Mouse (Mus musculus) layer of hippocampus, adult 2 months (tissue): ENCODE results near the gene Sun1. TPM values are rescaled to one million over a fixed set of nuclear protein-coding genes. Genes with fewer than 3 reads are reported as not detected.

Experiments used
- DNase-seq, 2 experiments: peaks; one replicate each; pipeline ENCODE4 v3.0.0; 2022; ENCODE audit warnings: low spot score in 2 of 2
- H3K27ac ChIP-seq: fragments of 200-600 bp; 2 replicates; pipeline ENCODE4 v1.8.1; 2022
- H3K4me3 ChIP-seq: fragments of 200-600 bp; 2 replicates; pipeline ENCODE4 v1.8.1; 2022; ENCODE audit warnings: mild to moderate bottlenecking
- CTCF ChIP-seq: fragments of 200-600 bp; conservative IDR thresholded peaks from 2 replicates; pipeline ENCODE4 v1.8.1; 2022; ENCODE audit warnings: antibody characterized with exemption, mild to moderate bottlenecking, moderate library complexity
- total RNA-seq, 2 experiments: library from RNA; stranded (reverse); gene quantifications; 2 replicates each; pipeline ENCODE4 v1.2.3; 2021

Gene Sun1
- total RNA-seq, 2 experiments from 2014 or later = 78.8 to 91.0 TPM

DNA sequence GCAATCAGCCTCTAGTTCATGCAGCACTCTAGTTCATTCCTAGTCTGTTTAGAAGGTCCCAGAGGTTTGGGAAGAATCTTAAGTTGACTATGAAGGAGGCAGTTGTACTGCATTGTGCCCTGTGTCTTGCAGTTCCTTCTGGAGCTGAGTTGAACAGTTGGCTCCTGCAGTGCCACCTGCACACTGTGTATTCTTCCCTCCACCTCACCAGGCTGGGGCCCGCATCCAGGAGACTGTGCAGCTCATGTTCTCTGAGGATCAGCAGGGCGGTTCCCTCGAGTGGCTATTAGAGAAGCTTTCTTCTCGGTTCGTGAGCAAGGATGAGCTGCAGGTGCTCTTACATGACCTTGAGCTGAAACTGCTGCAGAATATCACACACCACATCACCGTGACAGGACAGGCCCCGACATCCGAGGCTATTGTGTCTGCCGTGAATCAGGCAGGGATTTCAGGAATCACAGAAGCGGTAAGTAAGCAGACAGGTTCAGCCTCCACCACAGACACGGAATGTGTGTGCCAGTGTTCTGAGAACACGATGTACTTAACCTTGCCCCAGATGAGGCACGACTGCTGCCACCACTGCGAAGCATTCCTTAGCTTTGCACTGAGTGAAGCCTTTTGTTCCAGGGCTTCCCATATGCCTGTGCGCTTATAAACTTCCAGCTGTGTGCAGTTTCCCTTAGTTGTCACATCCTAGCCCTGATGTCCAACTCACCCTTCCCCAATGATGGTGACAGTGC lies 40.8 kb downstream of the Sun1 start:
- DNase-seq = peak in 1 of 2 experiments; percentile 26
- Histone ChIP-seq H3K27ac (peak overlapping the region; percentile 28; the same call in 1 of the 2 replicates), H3K4me3 (no peak overlapping the region)
- TF ChIP-seq CTCF = no peak

DNA sequence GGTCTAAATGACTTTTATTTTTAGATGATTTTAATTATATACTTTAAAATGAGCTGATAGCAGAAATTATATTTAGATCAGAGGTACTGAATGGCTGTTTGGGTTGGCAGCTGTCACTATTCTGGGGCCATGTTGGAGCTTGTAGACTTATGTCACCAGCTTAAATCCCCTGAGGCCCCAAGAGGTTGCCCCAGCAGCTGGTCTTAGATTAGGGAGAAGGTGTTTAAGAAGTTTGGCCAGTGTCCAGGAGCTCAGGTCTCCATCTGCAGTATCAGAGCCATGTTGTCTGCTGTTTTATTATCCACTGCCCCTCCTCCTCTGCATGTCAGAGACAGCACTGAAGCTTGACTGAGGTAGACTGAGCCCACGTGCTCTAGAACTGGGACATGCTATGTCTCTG lies 42.9 kb downstream of the Sun1 start:
- Histone ChIP-seq H3K4me3 (no peak overlapping the region), H3K27ac (no peak overlapping the region)
- no peak for TF ChIP-seq CTCF
- no peak for DNase-seq

DNA sequence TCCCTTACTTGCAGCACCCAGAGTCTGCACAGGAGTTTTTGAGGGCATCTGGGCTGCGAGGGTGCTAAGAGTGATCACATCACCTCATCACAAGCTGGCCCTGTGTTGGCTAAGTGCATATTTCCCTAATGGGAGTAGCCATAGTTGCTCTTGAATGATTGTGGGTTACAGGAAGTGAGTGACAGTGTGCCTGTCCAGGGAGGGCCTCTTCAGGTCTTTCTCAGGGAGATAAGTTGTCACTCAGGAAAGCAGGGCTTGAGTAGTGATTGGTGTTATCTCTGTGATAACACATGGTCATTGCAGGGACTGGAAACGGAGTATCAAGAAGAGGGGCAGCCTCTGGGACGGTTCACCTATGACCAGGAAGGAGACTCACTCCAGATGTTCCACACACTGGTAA lies 47.3 kb downstream of the Sun1 start:
- no peak for DNase-seq
- no peak overlapping the region for H3K27ac ChIP-seq
- TF ChIP-seq CTCF = no peak
- no peak overlapping the region for H3K4me3 ChIP-seq

DNA sequence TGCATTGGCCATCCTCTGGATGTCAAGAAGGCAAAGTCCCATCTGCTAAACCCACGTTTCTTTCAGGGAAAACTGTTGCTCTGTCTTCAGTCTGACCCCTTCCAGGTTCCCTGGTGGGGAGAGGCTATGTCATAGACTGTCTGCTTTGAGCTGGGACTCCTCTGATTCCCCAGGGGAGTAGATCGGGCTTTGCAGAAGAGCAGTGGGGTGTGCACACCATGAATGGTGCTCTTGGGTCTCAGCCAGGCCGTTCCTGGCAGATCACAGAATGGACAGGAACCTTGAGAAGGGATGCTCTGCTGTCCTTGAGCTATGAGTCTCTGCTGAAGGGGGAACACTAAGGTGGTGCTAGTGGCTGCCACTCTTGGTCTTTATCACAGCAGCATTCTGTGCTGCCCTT lies 48.4 kb downstream of the Sun1 start:
- no peak overlapping the region for H3K27ac ChIP-seq
- no peak for DNase-seq
- TF ChIP-seq CTCF = no peak
- H3K4me3 ChIP-seq = no peak overlapping the region

DNA sequence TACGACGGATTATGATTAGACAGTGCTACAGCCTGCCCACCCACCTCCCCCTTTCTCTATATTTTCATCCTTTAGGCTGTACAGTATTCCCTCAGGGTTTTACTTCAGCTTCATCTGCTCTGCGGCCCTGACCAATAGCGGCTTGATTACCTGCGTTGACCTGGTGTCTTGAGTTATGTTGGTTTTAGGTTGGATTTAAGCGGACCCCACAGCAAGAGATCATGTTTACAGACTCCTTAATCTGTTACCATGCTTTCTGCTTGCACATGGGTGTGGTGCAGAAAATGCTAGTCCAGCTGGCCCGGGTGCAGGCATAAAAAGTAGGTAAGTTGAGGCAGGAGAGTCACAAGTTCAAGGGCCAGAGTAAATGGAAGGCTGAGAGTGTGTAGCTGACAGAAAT lies 50.8 kb downstream of the Sun1 start:
- DNase-seq = no peak
- no peak for TF ChIP-seq CTCF
- Histone ChIP-seq H3K27ac (peak overlapping the region; percentile 99; the same call in 1 of the 2 replicates), H3K4me3 (no peak overlapping the region)

DNA sequence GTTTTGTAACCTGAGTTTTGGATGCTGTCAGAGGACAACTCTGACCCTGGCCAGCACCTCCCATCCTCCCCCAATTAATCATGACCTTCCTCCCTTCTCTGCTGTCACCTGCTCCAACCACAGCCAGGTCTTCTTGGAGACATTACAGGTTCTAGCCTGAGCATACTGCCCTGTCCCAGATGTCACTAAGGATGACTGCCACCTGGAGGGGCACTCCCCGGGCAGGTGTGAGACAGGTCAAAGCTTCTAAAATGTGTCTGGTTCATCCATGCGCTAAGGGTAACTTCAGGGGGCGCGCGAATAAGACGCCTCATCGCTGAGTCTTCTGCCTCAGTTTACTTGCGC lies 51.3 kb downstream of the Sun1 start:
- Histone ChIP-seq H3K4me3 (peak overlapping the region; percentile 68), H3K27ac (peak overlapping the region; percentile 99)
- peak; percentile 28 for TF ChIP-seq CTCF
- no peak for DNase-seq

DNA sequence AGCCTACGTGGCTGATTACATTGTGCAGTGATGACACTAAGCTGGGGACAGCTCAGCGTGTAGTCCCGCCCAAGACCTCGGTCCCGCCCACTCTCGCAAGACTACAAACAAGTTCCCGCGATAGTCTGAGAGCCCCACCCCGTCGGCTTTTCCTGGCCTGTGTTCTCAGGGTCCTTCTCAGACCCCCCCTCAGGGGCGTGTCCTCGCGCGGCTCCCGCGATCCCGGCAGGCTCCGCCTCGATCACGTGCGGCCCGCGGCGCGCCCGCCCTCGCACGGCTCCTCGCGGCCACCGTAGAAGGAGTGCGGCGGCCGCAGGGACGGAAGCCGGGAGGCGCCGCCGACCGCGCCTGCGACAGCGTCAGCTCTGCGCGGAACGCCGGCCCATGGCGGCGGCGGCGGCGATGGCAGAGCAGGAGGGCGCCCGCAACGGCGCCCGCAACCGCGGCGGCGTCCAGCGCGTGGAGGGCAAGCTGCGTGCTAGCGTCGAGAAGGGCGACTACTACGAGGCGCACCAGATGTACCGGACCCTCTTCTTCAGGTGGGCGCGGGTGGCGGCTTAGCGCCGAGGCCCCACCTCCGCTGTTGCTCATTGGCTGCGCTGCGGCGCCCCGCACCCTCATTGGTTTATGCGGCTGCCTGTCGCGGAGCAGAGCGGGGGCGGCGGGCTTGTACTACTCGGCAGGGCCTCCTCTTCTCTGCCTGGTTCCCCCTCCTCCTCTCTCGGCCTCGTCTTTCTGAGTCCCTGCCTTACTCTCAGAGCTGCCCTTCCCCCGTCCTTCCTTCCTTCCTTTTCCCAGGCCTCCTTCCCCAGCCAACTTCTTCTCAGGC lies 51.9 kb downstream of the Sun1 start, which contains the start of gene Get4:
Gene Get4, plus strand, starts transcription at position 244 of the 829 bp plus-strand sequence.
- H3K4me3 ChIP-seq = peak within 1 kb of the TSS; percentile 68
- DNase-seq = peak; percentile 98
- TF ChIP-seq CTCF = no peak
- H3K27ac ChIP-seq = peak within 1 kb of the TSS; percentile 99

DNA sequence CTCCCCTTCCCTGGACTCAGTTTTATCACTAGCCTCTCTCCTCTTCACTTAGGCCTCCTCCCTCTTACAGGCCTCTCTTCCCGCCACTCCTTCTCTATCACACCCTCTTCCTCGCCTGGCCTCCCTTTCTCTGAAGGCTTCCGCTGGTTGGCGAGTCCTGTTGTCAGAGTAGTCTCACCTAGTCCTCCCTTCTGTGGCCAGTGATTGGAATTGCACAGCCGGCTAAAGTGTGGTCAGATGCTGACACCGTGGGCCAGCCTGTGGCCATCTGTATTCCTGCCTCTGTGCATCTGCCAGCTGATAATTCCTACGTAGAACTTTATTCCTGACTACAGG lies 52.4 kb downstream of the Sun1 start:
- no peak for TF ChIP-seq CTCF
- H3K4me3 ChIP-seq = peak overlapping the region; percentile 68
- H3K27ac ChIP-seq = peak overlapping the region; percentile 99
- no peak for DNase-seq

DNA sequence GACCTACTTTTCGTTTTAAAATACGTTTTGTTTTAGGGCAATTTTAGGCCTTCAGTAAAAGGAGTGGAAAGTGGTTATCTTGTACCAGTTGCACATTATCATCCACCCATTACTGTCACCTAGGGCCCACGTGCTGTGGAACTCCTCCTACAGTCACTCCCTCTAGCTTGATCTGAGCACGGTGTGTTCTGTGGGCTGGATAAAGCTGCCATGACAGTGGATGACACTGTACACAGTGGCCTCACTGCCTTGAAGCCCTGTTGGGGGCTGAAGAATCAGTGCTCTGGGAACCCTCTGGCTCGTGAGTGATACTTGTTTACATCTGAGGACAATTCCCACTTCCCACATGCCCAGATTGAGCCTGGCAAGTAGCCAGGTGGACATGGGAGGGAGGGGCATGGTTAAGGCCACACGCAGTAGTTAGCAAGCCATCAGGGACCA lies 52.9 kb downstream of the Sun1 start:
- no peak for TF ChIP-seq CTCF
- DNase-seq = peak in 1 of 2 experiments; percentile 29
- Histone ChIP-seq H3K4me3 (peak overlapping the region; percentile 68), H3K27ac (peak overlapping the region; percentile 99)

DNA sequence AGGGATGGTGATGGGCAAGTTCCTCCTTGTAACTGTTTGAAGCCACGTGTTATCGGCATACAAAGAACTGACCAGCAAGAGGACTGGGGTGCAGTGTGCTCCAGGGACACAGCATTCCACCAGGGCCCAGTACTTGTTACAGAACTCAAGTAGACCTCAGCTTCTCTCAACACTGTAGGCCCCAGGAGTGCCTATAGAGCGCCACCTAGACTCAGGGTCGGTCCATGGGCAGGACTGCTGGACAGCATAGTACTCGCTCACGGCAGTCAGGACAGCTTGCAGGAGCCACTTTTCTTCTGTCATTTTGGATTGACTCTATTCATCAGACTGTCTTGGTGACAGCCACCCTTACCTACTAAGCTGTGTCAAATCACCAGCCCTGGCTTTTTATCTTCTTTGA lies 54.5 kb downstream of the Sun1 start:
- no peak overlapping the region for H3K27ac ChIP-seq
- no peak for TF ChIP-seq CTCF

DNA sequence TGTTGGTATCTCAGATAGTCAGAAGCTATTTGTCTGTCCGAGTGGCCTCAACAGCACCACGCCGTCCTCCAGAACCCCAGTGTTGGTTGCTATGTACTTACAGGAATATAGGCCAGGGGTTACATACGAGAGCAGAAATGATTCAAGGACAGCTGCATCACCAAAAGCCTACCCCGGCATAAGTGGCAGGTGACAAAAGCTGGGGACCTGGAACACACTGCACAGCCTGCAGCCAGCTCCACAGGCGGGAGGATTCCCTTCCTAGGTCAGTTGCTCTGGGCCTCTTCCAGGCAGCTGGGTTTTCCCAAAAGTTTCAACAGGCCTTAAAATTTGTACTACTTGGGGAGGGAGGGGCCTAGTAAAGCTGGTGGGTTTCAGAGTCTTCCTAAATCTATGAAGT lies 55.3 kb downstream of the Sun1 start:
- Histone ChIP-seq H3K4me3 (no peak overlapping the region), H3K27ac (no peak overlapping the region)
- DNase-seq = no peak
- TF ChIP-seq CTCF = no peak

More for the DNA sequence above, 54.5 kb downstream of the Sun1 start:
- no peak for DNase-seq
- H3K4me3 ChIP-seq = no peak overlapping the region

DNA sequence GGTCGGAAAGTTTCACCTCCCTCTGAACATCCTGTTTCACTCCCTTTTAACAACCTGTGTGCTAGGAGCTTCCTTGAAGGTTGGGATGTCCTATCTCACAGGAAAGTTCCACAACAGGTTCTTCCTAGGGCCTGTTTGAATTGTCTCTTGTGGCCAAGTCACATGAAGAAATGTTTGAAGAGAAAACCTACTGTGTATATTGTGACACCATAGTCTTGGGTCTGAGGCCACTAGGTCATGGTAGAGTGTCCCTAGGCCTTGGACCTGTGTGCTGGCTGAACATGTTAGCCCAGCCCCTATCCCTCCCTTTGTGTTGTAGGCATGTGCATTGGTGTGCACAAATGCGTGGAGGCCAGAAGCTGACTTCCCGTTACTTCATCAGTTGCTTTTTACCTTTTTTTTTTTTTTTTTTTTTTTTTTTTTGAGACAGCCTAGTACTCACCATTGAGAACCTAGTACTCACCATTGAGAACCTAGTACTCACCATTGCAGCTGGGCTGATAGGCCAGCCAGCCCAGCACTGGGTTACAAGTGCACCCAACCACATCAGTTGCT lies 55.9 kb downstream of the Sun1 start:
- Histone ChIP-seq H3K27ac (no peak overlapping the region), H3K4me3 (no peak overlapping the region)
- DNase-seq = no peak
- TF ChIP-seq CTCF = no peak

DNA sequence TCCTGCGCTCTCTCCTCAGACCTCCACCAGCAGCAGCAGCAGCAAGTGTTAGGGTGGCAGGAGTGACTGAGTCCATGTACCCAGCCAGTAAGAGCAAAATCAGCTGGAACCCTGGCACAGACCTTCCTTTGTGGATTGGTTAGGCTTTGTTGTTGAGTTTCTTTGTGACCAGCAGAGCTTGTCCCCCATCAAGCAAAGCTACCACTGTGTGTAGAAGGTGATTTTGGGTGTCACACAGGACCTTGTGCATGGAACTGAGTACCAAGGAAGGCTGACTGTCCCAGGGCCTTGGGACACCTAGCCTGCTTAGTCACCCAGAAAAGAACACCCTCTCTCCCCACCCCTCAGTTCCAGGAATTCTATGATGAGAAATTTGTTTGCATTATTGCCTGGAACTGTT lies 56.8 kb downstream of the Sun1 start:
- DNase-seq = no peak
- Histone ChIP-seq H3K27ac (0 out of 2 replicates have a peak overlapping the region, but pooled peaks have one; percentile 14), H3K4me3 (no peak overlapping the region)
- TF ChIP-seq CTCF = no peak
